Mouse (Mus musculus) mesoderm, embryonic 11.5 days (tissue): ENCODE results near the gene Nodal.

Source experiments
- DNase-seq: peaks from one replicate; pipeline ENCODE4 v3.0.0-alpha.2; 2012; ENCODE audit warnings: low read depth, low spot score

Gene Nodal

DNA sequence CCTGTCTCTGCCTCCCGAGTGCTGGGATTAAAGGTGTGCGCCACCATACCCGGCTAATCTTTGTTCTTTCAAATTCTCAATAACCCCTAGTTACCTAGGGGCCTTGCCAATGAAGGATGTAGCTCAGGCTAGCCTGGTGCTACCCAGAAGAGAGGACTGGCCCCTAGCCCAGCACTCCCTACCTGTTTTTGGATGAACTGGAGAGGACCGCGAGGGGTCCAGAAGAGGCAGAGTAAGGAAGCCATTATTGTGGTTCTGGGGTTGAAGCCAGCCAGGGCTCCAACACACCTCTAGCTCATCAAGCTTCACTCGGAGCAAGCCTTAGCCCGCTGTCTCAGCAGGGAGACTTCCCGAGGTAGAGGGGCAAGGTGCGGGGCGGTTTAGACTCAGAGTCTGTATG is at the start of gene Nodal:
Gene Nodal, plus strand, starts transcription at position 301 of the 400 bp plus-strand sequence.
- DNase-seq = no peak

GRCm38 (mm10) chr10:61369755-61370154 is 48.0 kb upstream of the Nodal start:
- no peak for DNase-seq

- DNase-seq = peak; percentile 63
Observed at GRCm38 (mm10) chr10:61370273-61370979, 47.3 kb upstream of the Nodal start.

GRCm38 (mm10) chr10:61371884-61372584 is 45.7 kb upstream of the Nodal start:
- DNase-seq = no peak

DNA sequence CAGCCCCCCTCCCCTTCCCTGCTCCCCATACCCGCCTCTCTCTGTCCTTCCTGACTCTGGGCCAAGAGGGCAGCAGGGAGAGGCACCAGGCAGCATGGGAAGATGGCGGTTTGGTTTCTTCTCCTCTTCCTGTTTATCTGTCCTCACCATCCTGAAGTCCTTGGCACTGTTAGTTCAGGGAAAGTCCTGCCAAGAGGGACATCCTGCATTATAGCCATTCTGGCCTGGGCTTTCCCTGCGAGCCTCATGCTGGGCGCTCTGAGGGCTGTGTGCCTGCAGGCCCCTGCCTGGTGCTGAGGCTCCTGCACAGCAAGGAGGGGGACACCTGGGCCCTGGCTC is 45.2 kb upstream of the Nodal start:
- no peak for DNase-seq

DNA sequence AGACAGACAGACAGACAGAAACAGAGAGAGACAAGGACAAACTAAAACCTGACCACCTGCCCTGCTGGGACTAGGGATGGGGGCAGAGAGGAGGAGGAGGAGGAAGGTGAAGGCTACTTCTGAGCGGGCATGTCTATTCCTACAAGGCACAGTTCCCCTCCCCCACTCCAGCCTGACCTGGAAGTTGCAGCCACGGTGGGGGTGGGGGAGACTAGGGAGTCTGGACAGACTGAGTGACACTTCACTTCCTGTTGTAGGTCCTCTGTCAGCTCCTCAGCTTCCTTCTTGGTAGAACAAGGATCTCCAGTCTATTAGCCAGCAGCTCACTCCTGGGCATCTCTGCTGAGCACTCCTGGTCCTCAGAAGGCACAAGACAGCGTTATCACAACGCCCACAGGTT is 43.7 kb upstream of the Nodal start:
- no peak for DNase-seq

GRCm38 (mm10) chr10:61374771-61375481 is 42.8 kb upstream of the Nodal start:
- no peak for DNase-seq

DNA sequence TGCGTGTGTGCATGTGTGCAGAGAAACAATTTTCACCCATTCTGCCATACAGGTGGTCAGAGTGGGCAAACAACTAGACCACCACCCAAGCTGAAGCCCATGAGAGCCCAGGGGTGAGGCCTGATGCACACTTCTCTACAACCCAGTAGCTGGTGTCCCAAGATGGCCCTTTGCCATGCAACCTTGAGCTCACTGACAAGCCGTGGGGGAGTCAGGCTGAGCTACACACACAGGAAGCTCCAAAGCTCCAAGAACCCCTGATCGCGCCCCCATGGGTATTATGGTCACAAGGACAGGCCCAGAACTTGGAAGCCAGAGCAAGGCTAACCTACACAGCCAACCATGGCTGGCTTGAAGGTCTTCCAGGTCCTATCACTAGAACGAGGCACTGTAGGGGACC is 39.7 kb upstream of the Nodal start:
- no peak for DNase-seq

DNA sequence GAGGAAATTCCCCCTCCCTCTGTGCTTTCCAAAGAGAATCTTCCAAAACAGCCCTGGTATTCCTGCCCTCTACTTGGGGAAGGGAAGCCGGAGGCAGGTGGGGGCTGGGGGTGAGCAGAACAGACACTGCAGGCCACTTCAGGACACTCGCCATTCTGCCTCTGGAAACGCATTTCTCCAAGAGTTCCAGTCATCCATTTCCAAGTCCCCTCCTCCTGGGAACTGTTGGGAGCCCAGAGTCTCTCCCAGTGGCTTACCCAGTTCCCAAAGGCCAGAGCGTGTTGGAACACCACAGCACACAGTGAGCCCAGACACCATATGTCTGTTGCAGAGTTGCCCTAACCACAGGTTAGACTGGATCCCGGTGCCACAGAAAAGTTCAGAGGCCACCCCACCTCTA is 39.1 kb upstream of the Nodal start:
- no peak for DNase-seq

DNA sequence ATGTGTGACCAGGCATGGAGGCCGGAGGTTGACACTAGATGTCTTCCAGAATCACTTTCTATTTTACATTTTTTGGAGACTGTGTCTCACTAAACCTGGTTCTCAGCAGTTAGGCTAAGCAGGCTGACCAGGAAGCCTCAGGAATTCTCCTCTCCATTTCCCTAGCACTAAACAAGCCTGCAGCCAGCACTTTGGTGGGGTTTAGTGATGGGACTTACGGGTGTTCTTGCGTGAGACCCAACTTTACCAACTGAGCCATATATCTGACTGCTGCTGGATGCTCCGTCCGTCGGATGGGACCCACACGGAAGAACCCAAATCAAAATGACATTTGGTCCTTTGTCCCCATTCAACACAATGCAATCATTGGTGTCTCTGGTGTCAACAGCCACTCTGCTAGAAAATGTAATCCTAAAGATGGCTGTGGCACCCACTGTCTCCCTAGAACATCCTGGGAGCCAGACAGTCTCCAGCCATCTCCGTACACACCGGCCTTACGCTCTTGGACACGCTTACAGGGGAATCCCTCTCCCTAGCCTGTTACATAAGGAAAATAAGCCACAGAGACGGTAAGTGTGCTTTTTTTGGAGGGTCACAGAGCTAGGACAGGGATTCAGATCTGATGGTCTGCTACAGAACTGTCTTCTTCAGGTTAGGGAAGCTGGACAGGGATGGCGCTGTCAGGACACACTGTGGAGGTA is 38.3 kb upstream of the Nodal start:
- DNase-seq = no peak

GRCm38 (mm10) chr10:61380186-61380585 is 37.6 kb upstream of the Nodal start:
- DNase-seq = no peak

GRCm38 (mm10) chr10:61381823-61382222 is 35.9 kb upstream of the Nodal start:
- no peak for DNase-seq

- no peak for DNase-seq
Observed at GRCm38 (mm10) chr10:61382281-61382731, 35.5 kb upstream of the Nodal start.

- DNase-seq = peak; percentile 87
Observed at GRCm38 (mm10) chr10:61383021-61383714, 34.6 kb upstream of the Nodal start, which contains the start of gene Pald1. TSS of gene Pald1 (minus strand) at chr10:61383530.

- DNase-seq = no peak
Observed at GRCm38 (mm10) chr10:61383715-61384047, 34.1 kb upstream of the Nodal start.

- DNase-seq = no peak
Observed at GRCm38 (mm10) chr10:61385174-61385573, 32.6 kb upstream of the Nodal start.

GRCm38 (mm10) chr10:61386284-61386683 is 31.5 kb upstream of the Nodal start:
- no peak for DNase-seq

DNA sequence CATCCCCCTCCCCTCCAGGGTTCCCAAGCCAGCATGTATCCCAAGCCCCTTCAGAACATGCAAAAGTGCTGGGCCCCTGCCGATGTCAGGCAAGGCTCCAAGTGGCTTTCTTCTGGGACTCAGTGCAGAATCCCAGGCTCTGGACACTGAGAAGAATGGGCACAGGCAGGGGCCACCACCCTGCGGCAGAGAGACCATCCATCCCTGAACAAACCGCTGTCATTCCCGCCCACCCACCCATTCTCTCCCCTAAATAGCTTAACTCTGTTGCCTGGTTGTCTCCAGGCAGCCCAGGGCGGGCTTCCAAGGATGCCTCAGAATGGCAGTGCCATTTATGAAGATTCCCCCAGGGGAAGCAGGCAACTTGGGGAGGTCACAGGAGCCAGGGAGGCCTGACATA is 28.8 kb upstream of the Nodal start:
- no peak for DNase-seq

DNA sequence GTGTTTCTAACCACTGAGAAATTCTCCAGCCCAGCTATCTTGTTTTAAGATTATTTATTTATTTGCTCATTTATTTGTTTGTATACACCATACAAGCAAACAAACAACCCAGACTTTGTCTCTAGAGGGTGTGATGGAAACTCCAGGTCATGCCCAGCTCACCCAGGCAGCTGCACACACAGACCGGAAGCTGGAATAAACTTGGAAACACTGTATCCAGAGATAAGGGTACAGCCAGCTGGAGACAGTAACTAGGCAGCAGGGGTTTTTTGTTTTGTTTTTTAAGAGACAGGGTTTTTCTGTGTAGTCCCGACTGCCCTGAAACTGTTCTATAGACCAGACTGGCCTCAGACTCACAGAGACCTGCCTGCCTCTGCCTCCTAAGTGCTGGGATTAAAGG is 27.6 kb upstream of the Nodal start:
- no peak for DNase-seq

GRCm38 (mm10) chr10:61392584-61392983 is 25.2 kb upstream of the Nodal start:
- DNase-seq = no peak

- no peak for DNase-seq
Observed at GRCm38 (mm10) chr10:61394476-61395136, 23.2 kb upstream of the Nodal start.
